Mouse (Mus musculus): ENCODE data around the gene Mab21l2.

- TF ChIP-seq CTCF (IDR thresholded peaks at IDR 0.05; ENCODE audit: control insufficient read depth, insufficient read depth, insufficient read length) = no peak
- TF ChIP-seq FOSL1 (IDR thresholded peaks at IDR 0.05; ENCODE audit: insufficient read depth, low read length, poor library complexity, severe bottlenecking) = no peak
- TF ChIP-seq USF1 (IDR thresholded peaks at IDR 0.05; ENCODE audit: low read depth) = no peak
- TF ChIP-seq MYOD1 (IDR thresholded peaks at IDR 0.05; ENCODE audit: control insufficient read depth, insufficient read length, low read depth) = no peak
- TF ChIP-seq CEBPB (IDR thresholded peaks at IDR 0.05; ENCODE audit: low read depth) = no peak
- TF ChIP-seq MYOG (IDR thresholded peaks at IDR 0.05; ENCODE audit: control insufficient read depth, extremely low read depth, insufficient read length) = no peak
- no peak for TF ChIP-seq MAX (IDR thresholded peaks at IDR 0.05)
Observed at GRCm38 (mm10) chr3:86541074-86541614, 7.3 kb downstream of the Mab21l2 start.
